Mouse (Mus musculus) adrenal gland, adult 2 months (tissue): ENCODE results near the gene Ginm1. TPM values are rescaled to one million over a fixed set of nuclear protein-coding genes. Genes with fewer than 3 reads are reported as not detected.
"Not testable (repeated sequence)": the region's sequence is repeated elsewhere in the genome, so short reads cannot be mapped to it uniquely, and the experiment has no call there.

Experiments used
- DNase-seq: peaks from one replicate; pipeline ENCODE4 v3.0.0; 2021
- polyA plus RNA-seq: library from polyadenylated mRNA; depleted of rRNA; stranded (reverse); fragments of >200 nt; gene quantifications from 2 replicates; pipeline ENCODE4 v1.2.3, GENCODE M21; 2012
- total RNA-seq, 2 experiments: library from RNA; stranded (reverse); gene quantifications; 2 replicates each; pipeline ENCODE4 v1.2.3; 2021

The Ginm1 gene
- total and polyA plus RNA-seq, 3 experiments = 33.4 to 279 (median 224) TPM

DNA sequence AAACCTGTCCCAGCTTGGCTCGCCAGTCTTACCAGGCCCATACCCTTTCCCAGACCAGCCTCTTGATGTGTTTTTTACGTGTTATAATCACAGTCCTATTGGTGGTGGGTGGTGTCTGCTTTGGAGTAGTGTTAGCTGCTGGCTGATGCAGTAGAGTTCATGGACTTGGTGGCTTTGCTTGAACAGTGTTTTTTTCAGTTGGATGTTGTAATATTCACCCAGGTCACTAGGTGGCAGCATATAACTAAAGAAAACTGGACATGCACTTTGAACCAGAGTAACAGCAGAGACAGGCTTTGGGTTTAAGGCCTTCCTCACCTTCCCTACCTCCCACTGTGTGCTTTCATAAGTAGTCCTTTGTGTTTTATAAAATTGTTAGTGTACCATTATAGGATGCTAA lies 17.3 kb upstream of the Ginm1 start:
- peak; percentile 38 for DNase-seq

DNA sequence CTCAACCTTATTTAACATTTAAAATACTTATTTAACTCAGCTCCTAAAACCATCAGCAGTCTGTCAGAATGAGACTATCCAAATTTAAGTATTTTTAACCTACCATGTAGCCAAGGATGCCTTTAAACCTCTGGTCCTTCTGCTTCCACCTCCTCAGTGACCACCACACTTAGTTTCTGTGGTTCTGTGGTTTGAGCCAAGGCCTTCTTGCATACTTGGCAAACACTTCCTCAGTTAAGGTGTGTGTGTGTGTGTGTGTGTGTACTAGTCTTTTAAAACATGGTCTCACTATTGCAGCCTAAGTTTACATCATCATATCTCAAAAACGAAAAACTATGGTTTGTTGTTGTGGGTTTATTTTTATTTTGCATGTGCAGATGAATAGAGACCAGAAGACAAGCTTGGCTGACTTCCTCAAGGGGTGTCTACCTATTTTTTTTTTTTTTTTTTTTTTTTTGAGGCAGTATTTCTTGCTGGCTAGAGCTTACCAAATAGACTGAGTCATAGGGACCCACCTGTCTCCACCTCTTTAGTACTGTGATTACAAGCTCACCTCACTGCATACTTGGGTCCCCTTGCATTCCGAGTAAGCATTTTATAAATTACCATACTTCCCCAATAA lies 10.0 kb upstream of the Ginm1 start:
- no peak for DNase-seq

DNA sequence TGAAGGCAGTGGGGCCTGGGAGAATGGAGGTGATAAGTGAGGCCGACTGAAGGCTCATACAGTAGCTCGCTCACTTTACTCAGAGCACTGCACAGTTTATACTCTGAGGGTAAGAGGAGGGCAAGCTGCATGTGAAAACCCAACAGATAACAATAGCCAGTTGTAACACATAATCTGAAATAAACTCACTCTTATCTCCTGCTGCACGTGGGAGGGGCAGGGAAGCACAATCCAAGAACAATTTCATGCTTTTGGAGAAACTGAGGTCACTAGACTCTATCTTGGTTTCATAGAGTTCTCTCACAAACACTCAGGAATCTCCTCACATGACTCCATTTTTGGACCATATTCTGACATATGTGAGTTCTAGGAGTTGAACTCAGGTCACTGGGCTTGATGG lies 8.6 kb upstream of the Ginm1 start:
- no peak for DNase-seq

DNA sequence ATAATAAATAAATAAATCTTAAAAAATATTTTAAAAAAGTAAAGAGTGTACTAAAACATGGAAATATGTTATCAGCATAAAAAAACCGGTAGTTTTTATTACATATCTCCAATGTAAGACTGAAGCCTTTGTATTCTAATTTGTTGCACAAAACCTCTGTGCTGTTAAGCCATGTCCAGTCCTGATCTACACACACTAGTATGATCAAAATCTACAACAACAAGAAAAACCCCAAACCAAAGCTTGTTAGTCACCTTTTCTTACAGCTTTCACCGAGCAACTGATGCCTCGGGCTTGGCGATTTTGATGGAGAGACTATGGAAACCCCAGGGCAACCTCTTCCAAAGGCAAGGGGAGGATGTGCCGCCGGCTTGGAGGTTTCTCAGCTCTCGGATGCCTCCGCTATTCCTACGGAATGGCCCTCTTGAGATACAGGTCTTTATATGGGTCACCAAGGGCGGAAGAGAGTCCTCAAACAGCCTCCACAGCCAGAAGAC lies 322 bp downstream of the Ginm1 start:
- no peak for DNase-seq

DNA sequence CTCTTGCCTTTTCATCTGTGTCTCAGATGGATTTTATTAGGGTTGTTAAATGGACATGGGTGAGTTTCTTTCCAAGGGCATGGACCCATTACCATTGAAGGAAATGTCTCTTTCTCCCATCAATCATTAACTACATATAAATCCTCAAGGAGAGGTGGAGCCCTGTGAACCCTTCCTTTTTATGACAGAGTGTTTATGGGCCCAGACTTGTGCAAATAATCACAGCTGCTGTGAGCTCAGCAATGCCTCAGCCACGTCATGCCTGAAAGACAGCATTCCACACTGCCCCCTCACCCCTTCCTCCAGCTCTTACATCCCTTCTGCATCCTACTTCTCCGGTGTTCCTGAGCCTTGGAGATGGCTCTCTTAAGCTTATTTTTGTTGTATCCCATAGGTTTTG lies 5.3 kb downstream of the Ginm1 start:
- no peak for DNase-seq

DNA sequence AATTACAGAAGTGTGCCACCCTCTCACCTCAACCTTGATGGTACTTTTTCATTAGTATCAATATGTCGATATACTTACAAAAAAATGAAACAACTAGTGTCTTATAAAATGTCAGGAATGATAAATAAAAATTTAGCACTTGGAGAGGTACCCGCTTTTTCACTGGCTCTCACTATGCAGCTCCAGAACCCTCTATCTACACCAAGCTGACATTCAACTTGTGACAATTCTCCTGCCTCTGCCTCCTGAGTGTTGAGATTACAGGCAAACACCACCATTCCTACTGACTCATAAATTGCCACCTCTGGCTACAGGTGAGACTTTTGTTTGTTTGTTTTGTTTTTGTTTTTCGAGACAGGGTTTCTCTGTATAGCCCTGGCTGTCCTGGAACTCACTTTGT lies 11.4 kb downstream of the Ginm1 start:
- no peak for DNase-seq

DNA sequence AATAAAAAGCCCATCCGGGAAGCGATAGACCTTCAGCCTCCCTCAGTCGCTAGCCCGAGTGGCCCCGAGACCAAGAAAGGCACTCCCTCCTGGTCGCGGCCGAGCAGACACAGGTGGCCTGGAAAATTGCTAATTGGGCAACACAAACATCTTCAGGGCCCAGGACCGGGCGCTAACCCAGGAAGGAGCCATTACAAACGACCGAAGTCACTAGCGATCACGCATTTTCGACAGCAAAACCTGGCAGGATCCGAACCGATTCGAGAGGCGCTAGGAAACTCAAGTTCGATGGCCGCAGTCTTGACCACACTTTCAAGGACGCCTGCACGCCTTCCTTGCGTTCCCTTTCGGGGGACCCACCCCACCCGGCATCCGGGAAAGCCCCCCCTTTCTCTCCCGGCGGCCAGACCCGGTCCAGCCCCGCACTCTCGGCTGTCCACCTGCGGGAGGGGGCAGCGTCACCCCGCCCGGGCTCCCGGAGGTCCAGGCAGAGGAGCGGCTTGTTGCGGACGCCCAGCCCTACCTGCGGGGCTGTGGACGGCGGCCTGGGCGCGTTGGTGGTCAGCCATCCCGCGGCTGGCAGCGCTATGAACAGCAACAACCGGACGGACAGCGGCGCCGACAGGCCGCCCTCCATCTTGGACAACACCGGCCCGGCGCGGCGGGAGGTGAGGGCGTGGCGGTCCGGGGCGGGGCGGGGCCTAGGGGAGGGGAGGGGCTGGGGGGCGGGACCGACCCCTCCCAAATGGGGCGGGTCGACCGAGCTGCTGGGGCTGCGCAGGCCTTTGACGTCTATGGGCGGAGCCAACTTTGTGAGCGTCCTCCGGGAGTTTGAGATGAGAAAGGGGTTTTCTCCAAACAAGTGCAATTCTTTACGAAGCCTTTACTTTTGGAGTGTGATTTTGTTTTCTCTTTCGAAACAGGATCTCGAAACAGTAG lies 12.1 kb downstream of the Ginm1 start:
- peak; percentile 93 for DNase-seq

DNA sequence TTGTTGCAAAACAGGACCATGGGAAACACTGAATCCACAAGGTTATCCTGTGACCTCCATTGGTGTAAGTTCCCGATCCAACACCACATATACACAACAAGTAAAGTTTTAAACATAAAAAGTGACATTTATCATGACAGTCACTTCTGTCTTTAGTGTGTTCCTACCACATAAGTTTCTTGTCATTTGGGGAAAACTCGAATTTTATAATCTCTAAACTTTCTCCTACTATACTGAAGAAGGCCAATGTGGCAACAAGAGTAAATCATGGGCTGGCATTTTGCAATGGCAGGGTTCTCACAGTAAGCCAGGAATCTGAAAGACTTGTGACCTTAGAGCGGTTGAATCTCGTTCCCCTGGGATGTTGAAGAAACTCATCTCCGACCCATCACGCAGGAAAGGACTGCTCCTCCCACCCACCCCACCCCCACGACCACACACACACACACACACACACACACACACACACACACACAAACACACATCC lies 12.8 kb downstream of the Ginm1 start:
- DNase-seq = peak; percentile 75

DNA sequence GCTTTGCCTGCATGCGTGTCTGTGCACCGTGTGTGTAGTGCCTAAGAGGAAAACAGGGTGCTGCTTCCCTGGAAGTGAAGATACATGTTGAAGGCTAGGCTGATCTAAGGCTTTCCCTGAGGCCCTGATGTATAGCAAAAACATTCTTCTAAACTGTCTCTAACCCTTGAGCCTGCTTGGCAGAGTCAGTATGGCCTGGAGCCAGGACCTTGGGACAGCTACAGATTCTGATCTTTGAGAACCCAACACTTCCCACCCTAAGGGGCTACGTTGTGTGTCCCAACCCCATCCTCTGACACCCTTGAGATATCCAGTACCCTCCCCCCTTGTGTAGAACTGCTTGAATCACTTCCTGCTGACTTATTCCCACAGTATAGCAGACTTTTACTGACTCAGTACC lies 14.3 kb downstream of the Ginm1 start:
- peak; percentile 65 for DNase-seq

DNA sequence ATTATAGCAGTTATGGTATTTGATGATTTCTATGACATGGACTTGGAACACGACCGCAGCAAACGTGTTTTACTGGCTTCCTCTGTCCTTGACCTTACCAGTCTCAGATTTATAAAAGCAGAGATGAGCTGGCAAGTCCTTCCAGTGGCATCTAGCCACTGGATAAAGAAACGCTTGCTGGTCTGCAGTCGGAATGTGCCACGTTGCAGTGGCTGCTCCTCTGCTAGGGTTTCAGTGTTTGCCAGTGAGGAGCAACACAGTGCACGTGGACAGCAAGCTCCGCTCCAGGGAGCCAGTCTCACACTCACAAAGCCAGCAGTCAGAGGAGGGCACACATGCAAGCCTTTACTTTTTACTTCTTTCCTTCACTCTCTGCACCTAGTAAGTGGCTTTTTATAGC lies 17.2 kb downstream of the Ginm1 start:
- peak; percentile 77 for DNase-seq

DNA sequence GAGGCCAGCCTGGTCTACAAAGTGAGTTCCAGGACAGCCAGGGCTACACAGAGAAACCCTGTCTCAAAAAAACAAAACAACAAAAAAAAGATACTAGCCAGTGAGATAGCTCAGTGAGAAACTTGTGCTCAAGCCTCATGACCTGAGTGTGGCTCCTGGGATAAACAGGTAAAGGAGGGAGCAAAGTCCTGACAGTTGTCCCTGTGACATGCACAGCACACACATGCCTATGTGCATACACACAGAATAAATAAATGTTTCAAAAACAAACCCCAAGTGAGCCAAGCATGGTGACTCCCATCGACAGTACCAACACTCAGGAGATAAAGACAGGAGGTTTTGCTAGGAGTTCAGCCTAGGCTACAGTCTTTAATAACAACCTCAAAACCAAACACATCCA lies 19.9 kb downstream of the Ginm1 start:
- DNase-seq = no peak

DNA sequence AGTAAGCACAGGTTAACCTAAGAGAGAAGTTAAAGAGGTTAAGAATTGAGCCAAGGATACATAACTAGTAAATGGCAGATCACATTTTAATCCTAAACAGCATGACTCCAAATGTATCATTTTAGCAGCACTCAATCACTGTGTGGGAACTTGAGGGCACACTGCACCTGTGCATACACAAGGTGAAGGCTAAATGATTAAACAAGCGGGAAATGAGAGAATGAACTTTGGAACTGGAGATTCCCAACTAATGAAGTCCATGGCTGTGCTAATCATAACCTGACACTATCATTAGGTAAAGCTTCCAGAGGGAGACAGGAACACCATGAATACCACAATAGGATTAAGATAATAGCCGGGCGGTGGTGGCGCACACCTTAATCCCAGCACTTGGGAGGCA lies 20.3 kb downstream of the Ginm1 start:
- no peak for DNase-seq

DNA sequence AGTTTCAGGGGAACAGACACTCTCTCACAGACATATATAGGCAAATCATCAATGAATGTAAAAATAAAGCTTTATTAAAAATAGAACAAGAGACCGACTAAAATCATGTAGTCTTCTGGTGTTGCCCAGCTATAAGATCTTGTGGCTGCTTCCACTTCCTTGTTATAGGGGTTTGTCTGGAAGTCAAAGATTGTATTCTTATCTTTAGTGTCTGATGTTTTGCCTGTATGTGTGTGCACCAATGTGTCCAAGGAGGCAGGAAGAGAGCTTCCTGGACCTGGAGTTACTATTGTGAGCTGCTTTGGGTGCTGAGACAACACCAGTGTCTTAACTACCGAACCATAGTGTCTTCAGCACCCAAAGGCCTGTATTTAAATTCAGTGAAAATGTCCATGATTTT lies 35.1 kb downstream of the Ginm1 start:
- no peak for DNase-seq

DNA sequence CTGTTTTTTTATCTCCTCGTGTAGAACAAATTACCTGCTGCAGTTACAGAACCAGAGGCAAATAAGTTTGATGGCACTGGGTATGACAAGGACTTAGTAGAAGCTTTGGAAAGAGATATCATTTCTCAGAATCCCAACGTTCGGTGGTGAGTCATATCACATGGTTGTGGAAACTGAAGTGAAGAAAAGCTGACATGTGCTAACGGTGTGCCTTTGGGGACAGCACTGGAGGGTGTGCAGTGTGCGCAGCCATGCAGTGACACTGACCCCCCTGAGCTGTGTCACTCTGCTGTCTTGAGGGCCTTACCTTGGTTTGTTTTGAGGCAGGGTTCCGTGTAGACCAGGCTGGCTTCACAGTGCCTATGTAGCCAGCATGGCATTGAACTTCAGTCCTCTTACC lies 43.9 kb downstream of the Ginm1 start:
- DNase-seq = no peak

DNA sequence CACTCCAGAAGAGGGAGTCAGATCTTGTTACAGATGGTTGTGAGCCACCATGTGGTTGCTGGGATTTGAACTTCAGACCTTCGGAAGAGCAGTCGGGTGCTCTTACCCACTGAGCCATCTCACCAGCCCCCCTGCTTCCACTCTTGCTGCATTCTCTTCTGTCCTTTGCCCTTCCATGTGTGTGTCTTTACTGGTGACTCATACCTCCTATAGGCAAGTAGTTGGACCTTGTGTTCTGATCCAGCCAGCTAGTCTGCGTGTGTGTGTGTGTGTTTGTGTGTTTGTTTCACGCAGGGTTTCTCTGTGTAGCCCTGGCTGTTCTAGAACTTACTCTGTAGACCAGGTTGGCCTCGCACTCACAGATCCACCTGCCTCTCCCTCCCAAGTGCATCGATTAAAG lies 47.1 kb downstream of the Ginm1 start:
- not testable (repeated sequence) for DNase-seq

DNA sequence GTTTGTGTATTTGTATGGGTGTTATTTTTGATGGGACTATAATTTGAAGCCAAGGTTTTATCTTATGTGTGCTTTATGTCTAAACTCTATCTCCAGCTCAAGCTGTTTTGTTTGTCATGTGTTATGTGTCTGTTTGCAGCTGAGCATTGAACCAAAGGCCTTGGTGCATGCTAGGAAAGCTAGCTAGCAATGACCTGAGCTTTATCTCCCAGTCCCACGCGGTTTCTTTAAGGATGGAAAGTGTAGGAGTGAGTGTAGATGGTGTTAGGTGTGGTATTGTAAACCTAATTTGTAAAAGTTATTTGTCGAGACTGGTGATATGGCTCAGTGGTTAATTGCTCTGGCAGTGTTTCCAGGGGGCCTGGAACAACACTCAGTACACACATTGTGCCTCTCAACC lies 54.7 kb downstream of the Ginm1 start:
- DNase-seq = no peak

DNA sequence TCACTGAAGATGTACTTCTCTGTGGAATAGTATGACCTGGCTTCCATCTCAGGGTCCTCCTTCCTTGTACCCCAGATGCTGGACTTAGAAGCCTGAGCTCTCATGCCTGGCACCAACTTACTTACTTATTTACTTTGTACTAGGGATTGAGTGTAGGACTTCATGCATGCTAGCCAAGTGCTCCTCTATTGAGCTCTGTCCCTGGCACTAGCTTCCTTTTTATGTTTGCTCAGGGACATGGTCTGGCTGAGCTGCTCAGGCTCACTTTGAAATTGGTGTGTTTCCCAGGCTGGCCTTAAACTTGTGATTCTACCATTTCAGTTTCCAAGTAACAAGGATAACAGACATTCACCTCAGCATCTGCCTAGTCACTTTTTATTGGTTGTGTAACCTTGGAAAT lies 55.5 kb downstream of the Ginm1 start:
- peak; percentile 8 for DNase-seq

DNA sequence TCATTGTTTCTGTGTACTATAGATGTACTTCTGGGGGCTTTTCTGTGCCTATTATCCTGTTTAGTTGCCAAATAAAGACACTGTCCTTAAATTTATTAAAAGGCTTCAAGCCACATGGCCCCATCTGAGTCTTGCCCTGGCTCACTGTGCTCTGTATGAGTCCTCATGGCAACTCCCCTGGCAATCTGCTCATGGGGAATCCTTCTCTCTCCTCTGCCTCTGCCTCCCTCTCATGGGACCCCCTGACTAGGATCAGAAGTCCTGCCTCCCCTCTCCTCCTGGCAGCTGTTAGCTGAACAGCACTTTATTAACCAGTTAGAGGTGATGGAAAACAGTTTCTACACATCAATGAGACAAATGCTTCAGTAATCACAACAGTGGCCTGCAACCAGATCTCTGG lies 61.0 kb downstream of the Ginm1 start:
- DNase-seq = no peak

DNA sequence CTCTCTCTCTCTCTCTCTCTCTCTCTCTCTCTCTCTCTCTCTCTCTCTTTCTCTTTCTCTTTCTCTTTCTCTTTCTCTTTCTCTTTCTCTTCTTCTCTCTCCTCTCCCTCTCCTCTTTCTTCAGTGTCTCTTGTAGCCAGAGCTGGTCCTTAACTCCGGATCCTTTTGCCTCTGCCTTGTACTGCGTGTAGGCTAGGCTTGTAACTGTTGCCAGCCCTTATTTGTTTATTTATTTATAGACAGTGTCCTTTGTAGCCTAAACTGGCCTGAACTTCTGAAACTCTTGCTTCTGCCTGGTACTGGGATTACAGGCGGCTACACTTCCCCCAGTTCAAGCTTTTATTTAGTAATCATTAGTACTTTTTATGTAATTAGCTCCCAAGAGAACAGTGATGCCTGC lies 65.6 kb downstream of the Ginm1 start:
- no peak for DNase-seq

DNA sequence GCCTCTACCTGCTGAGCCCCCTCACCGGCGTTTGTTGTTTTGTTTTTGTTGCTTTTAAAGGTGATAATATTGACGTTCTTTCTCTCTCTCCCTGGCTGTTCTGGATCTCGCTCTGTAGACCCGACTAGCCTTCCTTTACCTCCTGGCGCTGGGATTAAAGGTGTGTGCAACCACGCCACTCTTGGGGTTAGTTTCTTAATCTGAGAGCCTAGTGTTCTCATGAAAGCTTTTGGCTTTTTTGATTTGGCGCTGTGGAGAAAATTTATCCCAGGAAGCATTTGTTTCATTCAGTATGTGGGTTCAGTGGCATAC lies 66.2 kb downstream of the Ginm1 start:
- no peak for DNase-seq

DNA sequence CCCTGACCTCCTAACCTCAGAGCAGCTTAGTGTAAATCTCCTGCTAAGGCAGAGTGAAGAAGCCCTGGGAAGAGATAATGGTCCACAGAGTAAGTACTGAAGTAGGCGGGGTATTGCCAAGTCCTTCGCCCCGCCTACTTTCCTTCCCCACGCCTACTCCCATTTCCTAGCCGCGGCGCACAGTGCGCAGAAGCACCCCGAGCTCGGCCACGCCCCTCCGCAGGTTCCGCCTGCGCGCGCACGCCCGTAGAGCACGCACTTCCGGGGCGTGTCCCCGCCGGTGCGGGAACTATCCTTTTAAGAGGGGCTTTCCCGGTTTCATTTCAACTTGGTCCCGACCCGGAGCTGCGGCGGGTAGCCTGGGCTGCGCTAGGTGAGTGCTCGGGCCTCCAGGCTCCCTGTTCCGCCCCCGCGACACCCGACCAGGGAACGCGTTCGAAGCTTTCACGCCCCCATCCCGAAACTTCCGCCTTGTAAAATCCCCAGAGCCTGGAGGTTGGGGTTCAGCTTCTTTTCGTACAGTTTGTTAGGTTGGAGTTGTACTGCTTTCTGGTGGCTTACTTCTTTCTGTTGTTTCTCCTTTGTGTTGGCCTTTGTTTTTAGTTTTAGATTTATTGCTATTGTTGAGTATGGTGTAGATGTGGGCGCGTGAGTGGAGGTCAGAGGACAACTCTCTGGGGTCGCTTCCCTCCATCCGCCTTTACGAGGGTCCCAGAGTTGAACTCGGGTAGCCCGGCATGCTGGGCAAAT lies 66.7 kb downstream of the Ginm1 start, which contains the start of gene Katna1:
Gene Katna1, plus strand, starts transcription at position 250 of the 750 bp plus-strand sequence.
- DNase-seq = peak; percentile 95
